Mouse (Mus musculus): ENCODE results near the gene Samd4b.
"Not testable (repeated sequence)": the region's sequence is repeated elsewhere in the genome, so short reads cannot be mapped to it uniquely, and the experiment has no call there.

The Samd4b gene

DNA sequence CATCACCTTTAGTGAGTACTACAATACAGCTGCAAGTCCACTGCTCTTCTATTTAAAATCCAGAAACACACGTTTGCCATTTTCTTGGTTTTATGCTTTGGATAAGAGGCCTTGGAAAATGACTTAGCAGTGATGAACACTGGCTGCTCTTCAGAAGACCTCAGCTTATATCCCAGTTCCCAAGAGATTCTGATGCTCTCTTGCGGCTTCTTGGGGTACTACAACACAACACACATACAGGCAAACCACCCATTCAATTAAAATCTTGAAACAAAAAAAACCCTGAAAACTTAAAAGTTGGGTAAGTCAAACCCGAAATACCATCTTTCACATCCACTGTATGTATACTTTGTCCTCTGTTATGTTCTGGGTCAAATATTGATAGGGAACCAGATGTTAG is 199.9 kb downstream of the Samd4b start:
- no peak for DNase-seq (ENCODE audit: low spot score)

DNA sequence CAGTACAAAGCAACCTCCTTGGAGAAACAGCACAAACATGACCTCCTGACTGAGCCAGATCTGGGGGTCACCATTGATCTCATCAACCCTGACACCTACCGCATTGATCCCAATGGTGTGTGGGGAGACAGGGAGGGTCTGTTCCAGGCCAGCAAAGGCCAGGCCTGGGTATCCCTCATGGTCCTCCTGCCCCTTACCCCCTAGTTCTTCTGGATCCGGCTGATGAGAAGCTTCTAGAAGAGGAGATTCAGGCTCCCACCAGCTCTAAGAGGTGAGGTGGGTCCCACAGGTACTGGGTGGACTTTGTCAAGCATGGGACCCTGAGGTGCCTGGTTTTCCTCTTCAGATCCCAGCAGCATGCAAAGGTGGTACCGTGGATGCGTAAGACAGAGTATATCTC is 202.5 kb downstream of the Samd4b start:
- no peak for DNase-seq (ENCODE audit: low spot score)

DNA sequence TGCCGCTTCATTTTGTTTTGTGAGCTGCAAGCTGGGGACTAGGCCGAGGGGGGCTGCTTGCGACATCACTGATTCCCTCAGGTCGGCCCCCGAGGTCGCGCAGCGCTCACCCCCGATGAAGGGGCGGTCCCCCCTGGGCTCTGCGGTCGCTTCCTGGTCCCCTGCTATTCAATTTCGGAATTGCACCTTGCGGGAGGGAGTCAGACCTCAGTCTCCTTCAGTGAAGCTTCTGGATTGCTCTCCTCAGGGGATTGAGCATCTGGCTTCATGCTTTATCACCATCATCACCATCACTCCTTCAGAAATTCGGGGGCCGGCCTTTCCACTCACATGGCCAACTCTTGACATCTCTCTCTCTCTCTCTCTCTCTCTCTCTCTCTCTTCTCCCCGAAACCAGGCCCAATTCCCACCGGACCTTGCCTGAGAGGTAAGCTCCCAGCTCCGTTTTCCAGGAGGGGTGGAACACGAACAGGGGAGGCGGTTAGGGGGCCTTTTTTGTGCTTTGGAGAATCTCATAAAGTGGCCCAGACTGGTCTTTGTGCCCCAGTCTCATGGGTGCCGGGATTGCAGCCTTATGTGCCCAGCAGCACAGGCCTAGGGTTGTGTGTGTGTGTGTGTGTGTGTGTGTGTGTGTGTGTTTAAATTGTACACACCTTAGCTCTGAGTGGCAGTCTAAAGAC is 204.5 kb downstream of the Samd4b start:
- DNase-seq (ENCODE audit: low spot score) = no peak

DNA sequence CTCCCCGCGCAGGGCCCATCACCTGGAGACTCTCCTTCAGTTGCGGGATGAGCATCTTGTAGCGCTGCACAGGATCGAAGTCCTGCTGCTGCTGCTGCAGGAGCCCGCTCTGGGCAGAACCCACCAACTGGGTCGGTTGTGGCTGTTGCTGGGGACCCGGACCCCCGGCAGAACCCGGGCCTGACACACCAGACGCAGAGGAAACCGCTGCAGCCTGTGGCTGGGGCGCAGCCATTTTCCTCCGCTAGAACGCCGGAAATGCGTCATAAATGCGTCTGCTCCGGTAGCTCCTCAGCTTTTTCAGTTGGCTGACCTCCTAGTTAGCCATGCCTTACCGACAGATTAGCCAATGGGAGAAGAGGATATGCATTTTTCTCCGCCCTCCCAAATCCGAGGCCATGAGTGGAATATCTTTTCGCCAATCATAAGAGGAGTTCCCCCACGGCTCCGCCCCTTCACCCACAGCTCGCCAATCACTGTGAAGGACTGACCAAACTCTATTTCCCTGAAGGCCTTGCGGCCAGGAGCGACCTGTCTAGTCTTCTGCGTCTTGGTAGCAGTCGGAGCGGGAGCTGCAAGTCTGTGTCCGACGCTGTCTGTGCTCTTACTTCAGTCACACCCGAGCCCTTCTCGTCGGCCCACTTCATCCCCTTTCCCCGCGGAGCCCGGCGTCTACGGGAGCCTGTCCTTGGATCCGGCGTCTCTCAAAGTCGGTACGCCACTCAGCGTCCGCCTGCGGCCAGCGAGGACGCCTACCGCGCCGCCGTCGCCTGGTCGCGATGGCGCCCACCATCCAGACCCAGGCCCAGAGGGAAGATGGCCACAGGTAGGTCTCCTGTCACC is 205.3 kb downstream of the Samd4b start, which contains the start of the genes Med29 and Paf1:
Gene Med29 (minus strand): TSS at position 280 of the 843 bp plus-strand sequence.
Gene Paf1 (plus strand): TSS at position 523 of the 843 bp plus-strand sequence.
- peak; percentile 98 for DNase-seq (ENCODE audit: low spot score)

DNA sequence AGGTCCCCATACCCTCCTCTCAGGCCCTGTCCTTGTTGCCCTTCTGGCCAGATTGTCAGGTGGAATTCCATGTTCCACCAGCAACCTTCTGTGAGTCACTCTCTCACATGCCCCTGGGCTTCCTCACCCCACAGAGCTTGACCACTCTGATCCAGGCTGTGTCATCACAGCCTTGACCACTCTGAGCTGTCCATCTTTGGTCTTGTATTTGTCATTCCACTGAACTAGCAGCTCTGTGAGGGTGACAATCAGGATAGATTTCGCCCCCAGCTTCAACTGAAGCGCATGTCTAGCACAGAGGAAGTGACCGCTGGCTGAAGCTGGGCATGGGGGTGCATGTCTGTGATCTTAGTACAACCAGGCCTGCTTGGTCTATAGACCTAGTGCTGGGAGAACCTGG is 207.6 kb downstream of the Samd4b start:
- DNase-seq (ENCODE audit: low spot score) = no peak

DNA sequence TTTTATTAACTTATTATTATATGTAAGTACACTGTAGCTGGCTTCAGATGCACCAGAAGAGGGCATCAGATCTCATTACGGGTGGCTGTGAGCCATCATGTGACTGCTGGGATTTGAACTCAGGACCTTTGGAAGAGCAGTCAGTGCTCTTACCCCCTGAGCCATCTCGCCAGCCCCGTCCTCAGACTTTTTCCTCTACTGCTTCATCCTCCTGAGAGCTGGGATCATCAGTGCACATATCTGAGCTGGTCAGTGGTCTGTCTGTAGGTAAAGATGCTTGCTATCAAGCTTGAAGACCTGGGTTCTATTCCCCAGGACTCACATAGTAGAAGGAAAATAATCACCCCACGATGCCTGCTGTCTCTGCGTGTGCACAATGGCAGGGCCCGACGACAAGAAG is 210.6 kb downstream of the Samd4b start:
- DNase-seq (ENCODE audit: low spot score) = not testable (repeated sequence)

DNA sequence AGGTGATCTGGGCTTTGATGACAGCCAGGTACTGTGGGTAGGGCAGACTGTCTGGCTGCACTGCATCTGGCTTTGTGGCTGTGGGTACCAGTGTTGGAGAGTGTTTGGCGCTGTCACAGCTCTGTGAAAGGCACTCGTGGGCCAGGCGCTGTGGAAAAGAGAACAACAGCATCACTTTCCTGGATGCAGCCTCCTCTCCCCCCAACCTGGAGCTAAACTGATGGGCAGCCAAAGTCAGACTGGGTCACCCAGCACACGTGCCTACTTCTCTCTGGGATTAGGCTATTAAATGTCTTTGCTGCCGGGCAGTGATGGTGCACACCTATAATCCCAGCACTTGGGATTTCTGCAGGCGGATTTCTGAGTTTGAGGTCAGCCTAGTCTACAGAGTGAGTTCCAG is 211.1 kb downstream of the Samd4b start:
- not testable (repeated sequence) for DNase-seq (ENCODE audit: low spot score)

DNA sequence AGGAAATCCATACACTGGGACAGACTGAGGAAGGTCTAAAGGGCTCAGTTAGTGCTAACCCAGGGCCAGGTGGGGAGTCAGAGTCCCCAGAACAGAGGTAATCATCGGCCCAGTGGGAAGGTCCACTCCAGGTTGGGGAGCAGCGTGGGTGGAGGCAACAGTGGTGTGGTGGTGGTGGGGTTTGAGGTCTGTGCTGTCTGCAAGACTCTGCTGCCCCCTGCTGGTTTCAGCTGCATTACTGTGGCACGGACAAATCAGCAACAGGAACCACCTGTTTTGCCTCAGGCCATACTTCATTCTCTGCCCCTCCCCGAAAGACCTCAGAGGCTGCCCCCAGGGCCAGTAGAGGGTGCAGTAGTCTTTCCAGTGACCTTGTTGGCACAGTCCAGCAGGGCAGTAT is 211.5 kb downstream of the Samd4b start:
- peak; percentile 90 for DNase-seq (ENCODE audit: low spot score)

DNA sequence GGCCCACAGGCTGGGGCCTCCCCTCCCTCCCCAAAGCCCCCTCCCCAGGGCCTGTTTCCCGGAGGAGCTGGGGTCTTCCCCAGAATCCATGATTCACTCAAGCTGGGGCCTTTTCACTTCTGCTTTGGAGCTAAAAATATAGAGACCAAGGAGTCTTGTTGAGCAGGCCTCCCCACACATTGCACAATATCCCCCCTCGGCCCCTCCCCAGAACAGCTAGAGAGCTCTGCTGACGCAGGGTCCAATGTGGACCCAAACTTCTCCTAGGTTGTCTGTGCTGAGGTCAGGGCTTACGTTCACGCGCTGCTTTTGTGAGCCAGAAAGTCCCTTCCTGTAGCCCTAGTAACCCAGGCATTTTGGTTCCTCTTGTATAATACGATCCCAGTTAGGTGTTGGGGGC is 211.9 kb downstream of the Samd4b start:
- no peak for DNase-seq (ENCODE audit: low spot score)

DNA sequence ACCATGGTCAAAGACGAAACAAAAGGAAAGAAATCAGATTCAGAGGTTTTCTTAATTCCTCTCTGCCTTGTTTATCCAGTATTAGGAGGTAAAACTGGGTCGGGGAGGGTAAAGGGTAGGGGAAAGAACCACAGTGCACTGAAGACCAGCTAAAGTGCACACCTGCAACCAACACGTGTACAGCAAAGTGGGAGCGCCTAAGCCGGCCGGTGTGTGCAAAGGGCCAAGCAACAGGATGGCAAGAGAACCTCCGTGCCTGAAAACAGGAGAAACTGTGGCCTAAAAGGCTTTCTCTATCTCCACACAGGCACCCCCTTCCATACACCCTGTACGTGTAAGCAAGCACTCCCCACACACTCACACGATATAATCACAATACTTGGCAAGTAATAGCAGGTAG is 212.7 kb downstream of the Samd4b start:
- no peak for DNase-seq (ENCODE audit: low spot score)

DNA sequence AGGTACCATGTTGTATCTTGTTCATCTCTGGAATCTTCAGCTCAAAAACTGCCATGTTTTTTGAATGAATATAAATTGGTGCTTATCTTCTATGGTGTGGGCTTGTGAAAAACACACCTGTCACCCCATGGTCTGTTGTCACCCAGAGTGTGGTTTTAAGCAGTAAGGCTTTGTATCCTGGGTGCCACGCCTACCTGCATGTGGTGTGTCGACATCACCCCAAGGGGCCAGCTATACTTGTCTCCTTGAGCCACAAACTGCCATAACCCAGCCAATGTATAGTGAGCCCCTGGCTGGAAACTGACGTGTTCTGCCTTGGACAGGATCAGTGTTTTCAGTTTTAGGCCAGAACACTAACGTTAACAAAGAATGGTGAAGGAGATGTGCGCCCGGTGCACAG is 213.8 kb downstream of the Samd4b start:
- no peak for DNase-seq (ENCODE audit: low spot score)

DNA sequence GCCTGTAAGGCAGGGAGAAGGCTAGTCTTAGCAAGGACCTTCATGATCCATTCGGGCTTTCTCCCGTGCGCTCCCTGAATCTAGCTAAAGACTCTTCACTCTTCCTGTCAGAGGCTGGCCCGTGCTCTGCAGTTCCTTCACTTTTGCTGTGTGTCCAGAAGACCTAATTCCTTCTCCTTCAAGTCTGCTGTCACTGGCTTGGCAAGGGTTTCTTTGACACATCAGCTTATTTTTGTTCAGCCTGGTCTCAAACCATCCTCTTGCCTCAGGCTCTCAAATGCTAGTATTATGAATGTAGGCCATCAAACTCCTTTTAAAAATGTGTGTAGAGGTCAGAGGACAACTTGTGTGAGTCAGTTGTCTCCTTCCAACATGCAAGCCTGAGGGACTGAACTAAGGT is 214.3 kb downstream of the Samd4b start:
- no peak for DNase-seq (ENCODE audit: low spot score)

DNA sequence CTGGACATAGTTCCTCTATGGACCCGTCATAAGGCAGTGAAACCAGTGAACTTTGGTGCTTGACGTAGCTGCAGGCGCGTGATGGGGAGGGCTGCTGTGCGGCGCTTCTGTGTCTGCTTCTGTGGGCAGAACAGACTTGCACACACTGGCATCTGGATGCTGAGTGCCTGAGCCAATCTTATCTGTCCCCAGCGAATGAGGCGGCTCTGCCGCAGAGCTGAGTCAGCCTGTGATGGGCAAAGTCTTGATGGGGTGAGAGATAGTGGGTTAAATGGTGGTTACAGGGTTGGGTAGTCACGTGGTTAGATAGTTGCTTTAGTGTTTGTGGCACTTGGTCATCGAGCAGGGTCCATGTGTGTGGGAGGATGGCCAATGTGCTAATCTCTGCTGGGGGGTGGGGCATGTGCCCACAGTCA is 215.0 kb downstream of the Samd4b start:
- no peak for DNase-seq (ENCODE audit: low spot score)

DNA sequence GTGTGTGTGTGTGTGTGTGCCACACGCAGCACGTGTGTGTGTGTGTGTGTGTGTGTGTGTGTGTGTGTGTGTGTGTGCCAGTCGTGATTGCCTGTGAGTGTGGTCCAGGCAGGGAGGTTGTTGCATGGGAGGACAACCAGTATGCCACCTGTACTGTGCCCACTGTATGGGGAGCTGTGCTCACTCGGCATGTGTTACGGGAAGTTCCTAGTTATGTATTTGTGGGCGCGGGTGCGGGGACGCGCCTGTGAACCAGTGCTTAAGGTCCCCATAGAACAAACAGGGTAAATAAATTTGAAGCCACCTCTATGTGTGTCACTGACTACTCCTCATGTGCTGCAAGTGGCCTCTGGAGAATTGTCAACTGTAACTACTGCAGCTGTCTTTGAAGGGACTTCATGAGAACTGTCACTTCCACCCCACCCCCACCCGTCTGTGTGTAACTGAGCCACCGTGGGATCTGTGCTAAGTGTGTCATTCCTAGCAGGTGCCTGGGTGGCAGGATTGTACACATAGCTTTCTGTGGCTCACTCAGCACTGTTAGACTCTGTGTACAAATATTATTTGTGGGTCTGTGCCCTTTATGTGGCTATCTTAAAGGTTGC is 215.5 kb downstream of the Samd4b start:
- no peak for DNase-seq (ENCODE audit: low spot score)

DNA sequence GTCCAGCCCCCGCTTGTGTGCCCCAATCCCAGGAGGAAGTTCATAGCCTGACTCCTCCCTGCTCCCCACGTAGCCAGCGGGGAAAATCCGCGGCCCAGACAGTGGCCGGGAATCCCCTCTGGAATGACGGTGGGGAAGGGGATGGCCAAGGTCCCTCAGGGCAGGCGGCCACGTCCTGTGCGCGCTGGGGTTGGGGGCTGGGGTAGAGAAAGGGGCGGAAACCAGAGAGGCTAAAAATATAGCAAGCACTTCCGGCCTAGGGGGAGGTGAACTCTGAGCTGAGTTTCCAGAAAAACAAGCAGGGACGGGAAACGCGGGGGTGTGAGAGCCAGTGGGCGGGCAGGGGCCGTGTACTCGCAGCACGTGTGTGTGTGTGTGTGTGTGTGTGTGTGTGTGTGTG is 216.0 kb downstream of the Samd4b start:
- peak; percentile 82 for DNase-seq (ENCODE audit: low spot score)

DNA sequence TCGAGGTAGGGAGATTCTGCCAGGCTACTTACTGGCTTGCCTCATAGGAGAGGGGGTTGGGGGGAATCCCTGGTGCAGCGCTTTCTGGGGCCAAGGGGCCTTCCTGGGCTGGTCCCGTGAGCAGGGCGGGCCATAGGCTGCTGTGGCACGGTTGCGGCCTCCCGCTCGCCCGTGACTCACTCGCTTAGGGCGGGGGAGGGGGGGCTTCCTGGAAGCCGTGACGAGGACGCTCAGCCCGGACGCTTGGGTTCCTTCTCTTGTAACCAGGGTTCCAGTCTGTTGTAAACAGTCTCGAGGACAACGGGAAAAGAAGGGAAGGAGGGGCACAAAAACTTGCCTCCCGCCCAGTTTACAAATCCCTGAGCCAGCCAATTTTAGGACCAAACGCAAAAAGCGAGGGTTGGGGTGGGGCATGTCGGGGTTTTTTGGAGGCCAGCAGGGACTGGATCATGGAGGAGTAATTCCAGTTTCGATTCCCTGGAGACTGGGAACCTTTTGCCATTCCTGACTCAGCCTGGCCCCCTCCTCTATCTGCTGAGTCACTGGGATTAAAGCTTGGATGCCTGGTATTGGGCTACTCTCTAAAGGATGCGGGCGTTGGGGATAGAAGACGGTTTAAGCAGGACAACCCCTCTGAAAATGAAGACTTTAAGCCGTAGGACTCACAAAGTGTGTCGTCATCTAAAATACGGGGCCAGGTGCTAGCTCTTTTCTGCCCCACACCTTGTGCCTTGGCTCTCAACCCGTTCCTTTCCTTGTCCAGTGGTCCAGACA is 216.7 kb downstream of the Samd4b start:
- peak; percentile 58 for DNase-seq (ENCODE audit: low spot score)

DNA sequence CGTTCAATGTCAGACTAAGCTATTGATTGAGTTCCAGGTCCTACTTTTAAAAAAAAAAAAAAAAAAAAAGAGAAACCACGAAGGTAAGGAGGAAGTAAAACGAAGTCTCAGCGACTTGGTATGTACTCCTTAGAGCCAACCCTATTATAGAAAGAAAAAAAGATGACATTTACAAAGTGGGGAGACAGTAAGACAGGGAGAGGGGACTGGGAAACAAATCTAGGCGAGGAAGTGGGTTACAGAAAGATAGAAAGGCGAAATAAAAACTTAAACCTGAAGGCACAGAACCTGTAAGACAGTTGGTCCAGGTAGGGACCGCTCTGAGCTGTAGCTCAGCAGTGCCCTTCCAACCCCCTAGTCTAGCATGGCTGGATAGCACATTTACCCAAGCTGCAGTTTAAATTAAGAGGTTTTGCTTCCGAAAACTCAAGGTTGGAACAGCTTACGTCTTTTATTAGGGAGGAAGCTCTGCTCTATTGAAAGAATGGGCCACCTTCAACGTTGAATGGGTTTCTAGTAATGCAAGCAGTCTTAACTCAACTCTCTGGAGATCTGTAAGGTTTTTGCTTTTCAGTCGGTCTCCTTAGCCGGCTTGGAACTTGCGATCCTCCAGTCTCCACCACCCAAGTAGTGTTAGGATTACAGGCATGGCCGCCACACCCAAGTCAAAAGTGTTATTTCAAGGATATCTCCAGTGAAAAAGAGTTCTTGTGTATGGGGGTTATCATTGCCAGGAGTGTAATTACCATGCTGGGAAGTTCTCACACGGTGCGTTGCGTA is 217.5 kb downstream of the Samd4b start, which contains the start of gene Zfp36:
Gene Zfp36 (minus strand): TSS at position 17 of the 780 bp plus-strand sequence.
- DNase-seq (ENCODE audit: low spot score) = no peak

DNA sequence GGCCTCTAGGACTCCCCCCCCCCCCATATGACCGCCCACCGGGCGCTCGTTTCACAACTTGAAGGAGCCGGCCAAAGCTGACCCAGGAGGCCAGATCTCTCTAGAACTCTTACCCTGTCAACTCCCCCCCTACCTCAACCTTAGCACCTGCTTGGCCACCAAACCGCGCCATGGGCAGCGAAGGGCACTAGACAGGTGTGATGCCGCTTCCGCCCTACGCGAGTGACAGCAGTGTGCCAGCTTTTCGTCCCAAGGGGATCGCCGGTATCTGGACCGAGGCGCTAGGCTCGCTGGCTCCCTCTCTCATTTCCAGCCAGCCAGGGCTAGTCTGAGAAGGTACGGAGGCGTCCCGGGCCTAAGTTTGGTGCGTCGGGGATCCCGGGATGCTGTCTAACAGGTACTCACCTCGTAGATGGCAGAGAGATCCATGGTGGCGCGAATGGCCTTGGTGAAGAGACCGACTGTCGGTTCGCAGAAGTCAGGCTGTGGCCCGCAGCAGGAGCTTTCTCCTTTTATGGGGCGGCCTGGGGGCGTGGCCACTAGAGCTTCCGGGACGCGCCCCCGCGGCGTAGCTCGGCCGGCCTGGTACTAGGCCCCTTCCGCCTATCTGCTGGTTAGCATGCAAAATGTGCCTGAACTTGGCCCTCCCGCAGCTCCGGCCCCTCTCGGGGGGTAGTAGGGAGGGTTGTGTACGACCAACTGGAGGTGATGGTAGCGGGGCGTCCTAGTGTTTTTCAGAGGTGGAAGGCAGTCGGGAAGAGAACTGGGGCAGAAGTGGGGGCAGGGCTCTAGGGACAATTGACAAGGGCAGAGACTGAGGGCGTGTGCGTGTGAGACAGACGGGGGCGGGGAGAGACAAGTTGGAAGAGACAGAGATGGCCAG is 218.9 kb downstream of the Samd4b start:
- peak; percentile 90 for DNase-seq (ENCODE audit: low spot score)

DNA sequence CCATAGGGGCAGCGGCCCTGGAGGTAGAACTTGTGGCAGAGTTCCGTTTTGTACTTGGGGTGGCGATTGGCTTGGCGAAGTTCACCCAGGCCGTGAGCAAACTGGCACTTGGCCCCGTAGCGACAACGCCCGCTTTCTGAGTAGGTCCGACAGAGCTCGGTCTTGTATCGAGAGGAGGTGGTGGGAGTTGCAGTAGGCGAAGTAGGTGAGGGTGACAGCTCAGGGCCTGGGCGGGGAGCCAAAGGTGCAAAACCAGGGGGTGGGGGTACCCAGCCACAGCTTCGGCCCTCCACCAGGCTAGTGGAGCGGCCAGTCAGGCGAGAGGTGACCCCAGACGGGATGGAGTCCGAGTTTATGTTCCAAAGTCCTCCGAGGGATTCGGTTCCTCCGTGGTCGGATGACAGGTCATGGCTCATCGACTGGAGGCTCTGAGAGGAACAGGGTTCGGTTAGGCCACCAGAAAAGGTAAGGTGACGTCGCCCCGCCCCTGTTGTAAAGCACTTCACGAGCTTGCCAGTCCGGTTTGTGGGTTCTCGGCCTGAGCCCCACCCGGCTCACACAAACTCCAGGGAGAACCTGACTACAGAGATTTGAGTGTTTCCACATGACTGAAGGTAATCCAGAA is 219.8 kb downstream of the Samd4b start:
- no peak for DNase-seq (ENCODE audit: low spot score)
